Mouse (Mus musculus): ENCODE measurements around the gene Lipc. TPM values are rescaled to one million over a fixed set of nuclear protein-coding genes. Genes with fewer than 3 reads are reported as not detected.

The Lipc gene
- 0.24 TPM in 1 of 2 replicates, not detected in the other for polyA plus RNA-seq (2012; ENCODE audit: low replicate concordance)

DNA sequence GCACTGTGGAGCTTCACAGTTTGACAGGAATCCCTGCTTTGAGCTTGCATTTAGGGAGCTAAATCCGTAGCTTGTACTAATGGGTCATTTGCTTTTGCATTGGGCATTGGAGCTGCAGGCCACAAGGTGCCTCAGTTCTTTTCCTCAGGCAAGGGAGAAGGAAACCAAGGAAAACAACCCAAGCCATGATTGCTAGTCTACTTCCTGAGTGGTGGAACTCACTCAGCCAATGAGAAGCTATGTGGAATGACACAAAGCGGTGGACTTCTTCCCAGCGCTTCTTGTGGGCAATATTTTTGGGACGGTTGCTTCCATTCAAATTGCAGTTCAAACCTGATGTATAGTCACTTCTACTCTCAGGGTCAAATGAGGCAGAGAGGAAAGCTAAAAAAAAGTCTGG is at the start of gene Lipc:
Lipc (minus strand) TSS at position 101 of the 400 bp plus-strand sequence.

Other genes starting within 250 kb of the Lipc start
- gene Aqp9, start 216.5 kb upstream of the Lipc start, polyA plus RNA-seq (2012; ENCODE audit: low replicate concordance): 0.86 and 0.89 TPM in 2 replicates

All from hematopoietic multipotent progenitor cell, adult 10-12 weeks (in vitro differentiated cells).